Mouse (Mus musculus) lung, adult 2 months (tissue): ENCODE measurements around the gene Slc39a1. TPM values are rescaled to one million over a fixed set of nuclear protein-coding genes. Genes with fewer than 3 reads are reported as not detected.
"Not testable (repeated sequence)": the region's sequence is repeated elsewhere in the genome, so short reads cannot be mapped to it uniquely, and the experiment has no call there.

Experiments used
- DNase-seq: peaks from one replicate; pipeline ENCODE4 v3.0.0; 2022
- H3K4me1 ChIP-seq: fragments of 200-500 bp; 2 replicates; pipeline ENCODE4 v1.6.1; 2011; ENCODE audit warnings: low read length; ENCODE audit not compliant: control insufficient read depth, insufficient read depth
- H3K4me3 ChIP-seq: fragments of 200-500 bp; replicated peaks from 2 replicates; pipeline ENCODE3; 2011; ENCODE audit warnings: low read depth, mild to moderate bottlenecking, control low read depth, low read length; ENCODE audit errors: extremely low read depth
- CTCF ChIP-seq: fragments of 200-500 bp; IDR thresholded peaks from 2 replicates; pipeline ENCODE4 v1.5.1; 2011; ENCODE audit warnings: mild to moderate bottlenecking, low read length, control low read depth; ENCODE audit not compliant: insufficient read depth
- POLR2A ChIP-seq: fragments of 200-500 bp; IDR thresholded peaks from 2 replicates; pipeline ENCODE4 v1.6.1; 2011; ENCODE audit warnings: low read depth, mild to moderate bottlenecking, control low read depth, low read length, borderline replicate concordance; ENCODE audit errors: extremely low read depth
- WGBS: fragments of 180-500 bp; shearing (Covaris S2); methylation state at CpG from one replicate; pipeline ENCODE4 v1.1.7; 2018; 5-methylcytosine and 5-hydroxymethylcytosine counted together
- polyA plus RNA-seq: library from polyadenylated mRNA; depleted of rRNA; stranded (reverse); fragments of >200 nt; gene quantifications from 2 replicates; pipeline ENCODE4 v1.2.3, GENCODE M21; 2012

The Slc39a1 gene
- polyA plus RNA-seq, 1 experiment: 83.7 TPM

GRCm38 (mm10) chr3:90231507-90232333 is 16.3 kb upstream of the Slc39a1 start, which contains the start of gene Jtb:
Gene Jtb, plus strand, starts transcription at chr3:90231597.
- Histone ChIP-seq H3K4me1 (no peaks in the 10 kb centered on the region), H3K4me3 (peak within 1 kb of the TSS; percentile 72)
- TF ChIP-seq CTCF: no peak
- TF ChIP-seq POLR2A: peak; percentile 84; the same call in 1 of the 2 replicates
- DNase-seq: peak; percentile 89
- under 1% methylated on average over 61 of the region's 61 CpGs for WGBS

DNA sequence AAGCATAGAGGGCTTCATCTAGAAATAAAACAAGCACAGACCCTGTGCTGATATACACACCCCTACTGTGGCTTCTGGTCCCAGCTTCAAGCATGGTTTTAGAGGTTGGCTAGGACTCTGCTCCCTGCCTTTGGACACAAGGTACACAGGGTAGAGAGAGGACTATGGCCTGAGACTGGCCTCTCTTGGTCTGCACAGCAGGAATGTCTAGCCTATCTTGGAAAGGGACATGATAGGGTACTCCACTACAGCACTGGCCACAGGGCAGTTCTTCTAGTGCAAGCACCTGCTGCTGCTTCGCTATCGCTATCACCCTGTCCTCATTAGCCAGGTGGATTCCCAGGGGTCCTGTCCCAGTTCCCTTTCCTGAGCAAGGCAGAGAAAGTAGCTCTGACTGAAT is 6.7 kb upstream of the Slc39a1 start:
- peaks cover 2% of the 10 kb centered on the region; the same call in 1 of the 2 replicates for H3K4me1 ChIP-seq
- WGBS: 90% methylated on average over 2 of the region's 2 CpGs
- H3K4me3 ChIP-seq: no peak overlapping the region
- TF ChIP-seq POLR2A (no peak), CTCF (no peak)
- DNase-seq: no peak

GRCm38 (mm10) chr3:90241669-90242358 is 6.2 kb upstream of the Slc39a1 start:
- TF ChIP-seq CTCF (no peak), POLR2A (no peak)
- no peak overlapping the region for H3K4me3 ChIP-seq
- H3K4me1 ChIP-seq: peaks cover 2% of the 10 kb centered on the region; the same call in 1 of the 2 replicates
- DNase-seq: no peak
- 86% methylated on average over 10 of the region's 10 CpGs for WGBS

DNA sequence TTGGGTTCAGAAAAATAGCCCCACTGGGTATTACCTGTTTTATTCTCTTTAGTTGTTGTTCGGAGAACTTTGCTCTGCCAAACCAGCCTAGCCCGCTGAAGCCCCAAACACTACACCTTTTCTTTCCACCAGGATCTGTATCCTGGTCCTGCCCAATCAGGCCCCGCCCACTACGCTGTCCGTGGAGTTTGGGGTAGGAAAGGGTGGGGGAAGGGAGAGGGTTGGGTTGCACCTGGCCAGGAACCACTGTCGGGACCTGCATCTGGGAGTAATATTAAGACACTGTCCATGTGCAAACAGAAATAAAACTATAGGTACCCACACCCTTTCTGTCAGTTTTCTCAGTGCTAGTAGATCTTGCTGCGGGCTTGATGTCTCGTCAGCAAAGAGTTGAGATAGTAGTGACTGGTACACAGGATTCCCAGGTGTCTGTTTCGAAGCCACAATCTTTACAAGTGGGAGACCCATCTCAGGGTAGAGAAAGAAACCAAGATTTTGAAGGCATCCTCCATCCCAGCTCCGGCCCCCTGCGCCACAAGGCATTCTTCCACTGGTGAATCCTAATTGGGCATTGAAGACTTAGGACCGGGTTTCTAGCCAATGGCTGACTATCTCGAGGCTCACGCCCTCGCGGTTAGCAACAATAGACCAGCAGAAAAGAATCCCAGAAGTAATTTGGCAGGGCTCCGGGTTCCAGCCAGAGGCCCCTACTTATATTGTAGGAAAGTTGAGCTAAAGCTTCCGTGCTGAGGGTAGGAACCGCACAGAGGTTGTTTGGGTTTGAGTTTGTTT is 4.8 kb upstream of the Slc39a1 start, which contains the start of gene Creb3l4:
Gene Creb3l4 (minus strand): TSS at position 529 of the 792 bp plus-strand sequence.
- peak; percentile 61 for DNase-seq
- Histone ChIP-seq H3K4me3 (peak within 1 kb of the TSS; percentile 45), H3K4me1 (peaks cover 2% of the 10 kb centered on the region; the same call in 1 of the 2 replicates)
- WGBS: 17% methylated on average over 19 of the region's 19 CpGs
- no peak for TF ChIP-seq CTCF
- TF ChIP-seq POLR2A: no peak; the same call in 1 of the 2 replicates

GRCm38 (mm10) chr3:90245406-90245805 is 2.6 kb upstream of the Slc39a1 start:
- peaks cover 6% of the 10 kb centered on the region for H3K4me1 ChIP-seq
- DNase-seq: no peak
- WGBS: 41% methylated on average over 2 of the region's 2 CpGs
- TF ChIP-seq CTCF (no peak), POLR2A (no peak)
- H3K4me3 ChIP-seq: no peak overlapping the region

DNA sequence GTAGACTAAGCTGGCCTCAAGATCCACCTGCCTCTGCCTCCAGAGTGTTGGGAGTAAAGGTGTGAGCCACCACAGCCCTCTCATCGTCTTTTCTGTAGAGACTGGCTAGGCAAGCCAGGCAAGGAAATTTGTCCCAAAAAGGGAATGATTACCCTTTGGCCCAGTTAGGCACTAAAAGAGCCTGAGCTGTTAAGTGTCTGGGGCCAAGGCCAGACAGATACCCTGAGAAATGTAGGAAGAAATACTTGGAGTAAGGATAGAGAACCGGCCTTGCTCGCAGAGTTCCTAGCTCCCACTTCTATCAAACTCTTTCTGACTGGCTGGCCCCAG is 377 bp upstream of the Slc39a1 start:
- 3% methylated on average over 3 of the region's 3 CpGs for WGBS
- peak overlapping the region; percentile 72 for H3K4me3 ChIP-seq
- TF ChIP-seq CTCF: no peak
- no peak for TF ChIP-seq POLR2A
- no peak for DNase-seq
- H3K4me1 ChIP-seq: peaks cover 6% of the 10 kb centered on the region

DNA sequence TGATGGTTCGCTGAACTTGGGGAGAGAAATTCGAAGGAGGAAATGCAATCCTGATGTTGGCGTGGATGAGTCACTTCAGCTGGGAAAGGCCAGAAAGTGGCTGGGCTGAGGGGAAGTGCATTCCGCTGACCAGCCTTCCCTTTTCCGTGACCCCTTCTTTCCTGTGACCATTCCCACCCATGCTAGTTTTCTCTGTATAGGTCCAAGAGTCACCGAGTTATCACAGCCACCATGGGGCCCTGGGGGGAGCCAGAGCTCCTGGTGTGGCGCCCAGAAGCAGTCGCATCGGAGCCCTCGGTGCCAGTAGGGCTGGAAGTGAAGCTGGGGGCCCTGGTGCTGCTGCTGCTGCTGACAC is 751 bp downstream of the Slc39a1 start:
- Histone ChIP-seq H3K4me1 (peaks cover 4% of the 10 kb centered on the region; the same call in 1 of the 2 replicates), H3K4me3 (peak overlapping the region; percentile 92)
- TF ChIP-seq CTCF (no peak), POLR2A (no peak)
- WGBS: 1% methylated on average over 10 of the region's 10 CpGs
- no peak for DNase-seq

- TF ChIP-seq POLR2A (no peak), CTCF (no peak)
- peaks cover 8% of the 10 kb centered on the region for H3K4me1 ChIP-seq
- H3K4me3 ChIP-seq: no peak overlapping the region
- WGBS: 72% methylated on average over 6 of the region's 6 CpGs
- DNase-seq: no peak
These were observed 2.8 kb downstream of the Slc39a1 start for GRCm38 (mm10) chr3:90250791-90251190.

- not testable (repeated sequence) for DNase-seq, H3K4me1 ChIP-seq, H3K4me3 ChIP-seq
- 96% methylated on average over 11 of the region's 12 CpGs for WGBS
These were observed 3.8 kb downstream of the Slc39a1 start for GRCm38 (mm10) chr3:90251731-90252226.

DNA sequence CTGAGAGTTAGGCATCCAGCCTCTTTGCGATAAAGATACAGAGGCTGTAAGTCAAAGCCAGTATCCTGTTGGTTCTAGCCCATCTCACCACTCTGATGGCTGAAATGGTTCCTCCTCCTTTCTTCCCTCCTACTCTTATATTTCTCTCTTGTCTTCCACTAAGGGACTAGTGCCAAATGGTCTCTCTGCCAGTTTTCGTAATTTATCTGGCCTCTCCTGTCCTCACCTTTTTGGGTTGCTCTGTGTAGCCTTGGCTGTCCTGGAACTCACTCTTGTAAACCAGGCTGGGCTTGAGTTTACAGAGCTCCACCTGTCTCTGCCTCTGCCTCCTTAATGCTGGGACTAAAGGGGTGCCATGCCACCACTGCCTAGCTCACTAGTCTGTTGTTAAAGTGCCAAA is 4.7 kb downstream of the Slc39a1 start:
- WGBS: 80% methylated on average over 2 of the region's 2 CpGs

DNA sequence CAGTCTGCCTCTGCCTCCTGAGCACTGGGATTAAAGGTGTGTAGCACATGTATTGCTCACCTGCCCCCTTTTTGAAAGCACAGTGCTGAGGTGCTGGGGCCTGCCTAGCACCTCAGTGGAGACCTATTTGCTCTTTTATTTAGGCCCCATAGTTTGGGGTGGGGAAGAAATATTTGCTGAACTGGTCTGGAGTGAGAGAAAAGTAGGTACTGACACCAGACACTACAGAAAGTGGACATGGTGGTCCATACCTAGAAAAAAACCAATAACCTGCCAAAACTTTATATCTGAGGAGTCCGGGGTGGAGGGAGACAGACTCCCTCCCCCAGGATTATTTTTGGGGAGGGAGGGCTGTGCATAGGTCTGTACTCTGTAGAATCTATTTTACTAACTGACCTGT is 5.2 kb downstream of the Slc39a1 start:
- WGBS: 56% methylated on average over 1 of the region's 1 CpGs
- not testable (repeated sequence) for H3K4me1 ChIP-seq, DNase-seq, H3K4me3 ChIP-seq

More for the DNA sequence above, 4.7 kb downstream of the Slc39a1 start:
- H3K4me1 ChIP-seq, H3K4me3 ChIP-seq, DNase-seq: not testable (repeated sequence)
